Mouse (Mus musculus): ENCODE results near the gene Spns1. TPM values are rescaled to one million over a fixed set of nuclear protein-coding genes. Genes with fewer than 3 reads are reported as not detected.
A peak's percentile ranks its signal among the peaks of the same experiment; 100 is the strongest.
"Not testable (repeated sequence)": the region's sequence is repeated elsewhere in the genome, so short reads cannot be mapped to it uniquely, and the experiment has no call there.

Gene Spns1
- polyA plus RNA-seq, 1 experiment, result 52.3 TPM

- Histone ChIP-seq H3K27me3 (ENCODE audit: control insufficient read depth, insufficient read depth, low read length, poor library complexity, severe bottlenecking) (no peaks in the 10 kb centered on the region), H3K27ac (ENCODE audit: insufficient read depth, low read length) (no peak overlapping the region), H3K4me3 (ENCODE audit: low read depth, low read length) (no peak overlapping the region), H3K9ac (ENCODE audit: low read depth, poor library complexity, severe bottlenecking) (no peak overlapping the region), H3K4me1 (ENCODE audit: control insufficient read depth, insufficient read depth, low read length) (no peaks in the 10 kb centered on the region), H3K36me3 (ENCODE audit: control insufficient read depth, insufficient read depth, low read length, poor library complexity, severe bottlenecking) (no peaks in the 10 kb centered on the region), H3K9me3 (replicated peaks; ENCODE audit: control insufficient read depth, insufficient read depth, low read length, poor library complexity, severe bottlenecking) (no peaks in the 10 kb centered on the region)
- no peak for TF ChIP-seq EP300 (IDR thresholded peaks at IDR 0.05; ENCODE audit: insufficient read depth, low read depth, low read length)
- no peak for TF ChIP-seq CTCF (IDR thresholded peaks at IDR 0.05; ENCODE audit: low read depth, low read length)
- no peak for TF ChIP-seq POLR2A (IDR thresholded peaks at IDR 0.05; ENCODE audit: insufficient read depth, low read length)
These were observed 39.4 kb upstream of the Spns1 start for GRCm38 (mm10) chr7:126416615-126417014.

GRCm38 (mm10) chr7:126414725-126415124 is 37.5 kb upstream of the Spns1 start, which contains the start of gene Cd19:
Gene Cd19, minus strand, starts transcription at chr7:126414889.
- H3K27me3 ChIP-seq (ENCODE audit: control insufficient read depth, insufficient read depth, low read length, poor library complexity, severe bottlenecking), result no peaks in the 10 kb centered on the region
- TF ChIP-seq POLR2A (IDR thresholded peaks at IDR 0.05; ENCODE audit: insufficient read depth, low read length), result no peak
- no peak for TF ChIP-seq EP300 (IDR thresholded peaks at IDR 0.05; ENCODE audit: insufficient read depth, low read depth, low read length)
- TF ChIP-seq CTCF (IDR thresholded peaks at IDR 0.05; ENCODE audit: low read depth, low read length), result no peak
- no peaks in the 10 kb centered on the region for H3K9me3 ChIP-seq (replicated peaks; ENCODE audit: control insufficient read depth, insufficient read depth, low read length, poor library complexity, severe bottlenecking)
- H3K9ac ChIP-seq (ENCODE audit: low read depth, poor library complexity, severe bottlenecking), result no peak within 1 kb of the TSS
- no peak within 1 kb of the TSS for H3K4me3 ChIP-seq (ENCODE audit: low read depth, low read length)
- H3K27ac ChIP-seq (ENCODE audit: insufficient read depth, low read length), result no peak within 1 kb of the TSS
- H3K36me3 ChIP-seq (ENCODE audit: control insufficient read depth, insufficient read depth, low read length, poor library complexity, severe bottlenecking), result no peaks in the 10 kb centered on the region
- no peaks in the 10 kb centered on the region for H3K4me1 ChIP-seq (ENCODE audit: control insufficient read depth, insufficient read depth, low read length)

GRCm38 (mm10) chr7:126411061-126411460 is 33.8 kb upstream of the Spns1 start:
- Histone ChIP-seq H3K27me3 (ENCODE audit: control insufficient read depth, insufficient read depth, low read length, poor library complexity, severe bottlenecking) (no peaks in the 10 kb centered on the region), H3K27ac (ENCODE audit: insufficient read depth, low read length) (no peak overlapping the region), H3K9ac (ENCODE audit: low read depth, poor library complexity, severe bottlenecking) (no peak overlapping the region), H3K4me3 (ENCODE audit: low read depth, low read length) (no peak overlapping the region), H3K36me3 (ENCODE audit: control insufficient read depth, insufficient read depth, low read length, poor library complexity, severe bottlenecking) (no peaks in the 10 kb centered on the region), H3K9me3 (replicated peaks; ENCODE audit: control insufficient read depth, insufficient read depth, low read length, poor library complexity, severe bottlenecking) (no peaks in the 10 kb centered on the region), H3K4me1 (ENCODE audit: control insufficient read depth, insufficient read depth, low read length) (no peaks in the 10 kb centered on the region)
- no peak for TF ChIP-seq POLR2A (IDR thresholded peaks at IDR 0.05; ENCODE audit: insufficient read depth, low read length)
- no peak for TF ChIP-seq CTCF (IDR thresholded peaks at IDR 0.05; ENCODE audit: low read depth, low read length)

- Histone ChIP-seq H3K27me3 (ENCODE audit: control insufficient read depth, insufficient read depth, low read length, poor library complexity, severe bottlenecking) (no peaks in the 10 kb centered on the region), H3K9me3 (replicated peaks; ENCODE audit: control insufficient read depth, insufficient read depth, low read length, poor library complexity, severe bottlenecking) (no peaks in the 10 kb centered on the region), H3K9ac (ENCODE audit: low read depth, poor library complexity, severe bottlenecking) (no peak overlapping the region), H3K27ac (ENCODE audit: insufficient read depth, low read length) (no peak overlapping the region), H3K4me1 (ENCODE audit: control insufficient read depth, insufficient read depth, low read length) (no peaks in the 10 kb centered on the region), H3K4me3 (ENCODE audit: low read depth, low read length) (no peak overlapping the region), H3K36me3 (ENCODE audit: control insufficient read depth, insufficient read depth, low read length, poor library complexity, severe bottlenecking) (no peaks in the 10 kb centered on the region)
- TF ChIP-seq POLR2A (IDR thresholded peaks at IDR 0.05; ENCODE audit: insufficient read depth, low read length) (no peak), EP300 (IDR thresholded peaks at IDR 0.05; ENCODE audit: insufficient read depth, low read depth, low read length) (no peak), CTCF (IDR thresholded peaks at IDR 0.05; ENCODE audit: low read depth, low read length) (no peak)
These were observed 31.4 kb upstream of the Spns1 start for GRCm38 (mm10) chr7:126408686-126409085.

GRCm38 (mm10) chr7:126402518-126402917 is 25.3 kb upstream of the Spns1 start:
- not testable (repeated sequence) for H3K4me3 ChIP-seq (ENCODE audit: low read depth, low read length); H3K27ac ChIP-seq (ENCODE audit: insufficient read depth, low read length); H3K9ac ChIP-seq (ENCODE audit: low read depth, poor library complexity, severe bottlenecking); H3K4me1 ChIP-seq (ENCODE audit: control insufficient read depth, insufficient read depth, low read length); H3K9me3 ChIP-seq (replicated peaks; ENCODE audit: control insufficient read depth, insufficient read depth, low read length, poor library complexity, severe bottlenecking); H3K36me3 ChIP-seq (ENCODE audit: control insufficient read depth, insufficient read depth, low read length, poor library complexity, severe bottlenecking); H3K27me3 ChIP-seq (ENCODE audit: control insufficient read depth, insufficient read depth, low read length, poor library complexity, severe bottlenecking)

- no peak overlapping the region for H3K27ac ChIP-seq (ENCODE audit: insufficient read depth, low read length)
- no peak for TF ChIP-seq POLR2A (IDR thresholded peaks at IDR 0.05; ENCODE audit: insufficient read depth, low read length)
- TF ChIP-seq EP300 (IDR thresholded peaks at IDR 0.05; ENCODE audit: insufficient read depth, low read depth, low read length), result no peak
- peak; percentile 89 for TF ChIP-seq CTCF (IDR thresholded peaks at IDR 0.05; ENCODE audit: low read depth, low read length)
- H3K4me3 ChIP-seq (ENCODE audit: low read depth, low read length), result no peak overlapping the region
- H3K27me3 ChIP-seq (ENCODE audit: control insufficient read depth, insufficient read depth, low read length, poor library complexity, severe bottlenecking), result no peaks in the 10 kb centered on the region
- H3K9me3 ChIP-seq (replicated peaks; ENCODE audit: control insufficient read depth, insufficient read depth, low read length, poor library complexity, severe bottlenecking), result no peaks in the 10 kb centered on the region
- H3K9ac ChIP-seq (ENCODE audit: low read depth, poor library complexity, severe bottlenecking), result no peak overlapping the region
- no peaks in the 10 kb centered on the region; the same call in 1 of the 2 replicates for H3K36me3 ChIP-seq (ENCODE audit: control insufficient read depth, insufficient read depth, low read length, poor library complexity, severe bottlenecking)
- no peaks in the 10 kb centered on the region for H3K4me1 ChIP-seq (ENCODE audit: control insufficient read depth, insufficient read depth, low read length)
These were observed 22.3 kb upstream of the Spns1 start for GRCm38 (mm10) chr7:126399548-126399947.
